Mouse (Mus musculus): Measurements from ENCODE around the gene Nop2. TPM values are rescaled to one million over a fixed set of nuclear protein-coding genes. Genes with fewer than 3 reads are reported as not detected.
"Not testable (repeated sequence)": the region's sequence is repeated elsewhere in the genome, so short reads cannot be mapped to it uniquely, and the experiment has no call there.

Nop2 gene
- polyA plus RNA-seq, 1 experiment from 2014 or later = 48.6 TPM

DNA sequence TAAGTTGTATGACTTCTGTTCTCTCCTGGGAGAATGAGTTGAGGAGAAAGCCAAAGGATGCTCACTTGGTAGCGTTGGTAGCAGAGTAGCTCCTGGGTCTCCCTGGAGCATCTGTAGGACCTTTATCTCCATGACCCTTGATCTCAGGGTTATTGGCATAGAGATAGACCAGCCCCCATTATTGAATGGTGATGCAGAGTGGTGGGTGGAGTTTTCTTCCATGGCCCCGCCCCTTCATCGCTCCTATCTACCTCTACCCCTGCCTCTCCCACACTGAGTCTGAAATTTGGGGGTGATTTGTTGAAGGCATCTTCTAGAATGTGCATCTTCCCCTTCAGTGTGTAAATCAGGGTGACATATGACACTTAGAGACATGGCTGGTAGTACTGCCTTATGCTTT, 24.8 kb downstream of the Nop2 start:
- Histone ChIP-seq H3K27ac (ENCODE audit: low read depth, low read length) (no peak overlapping the region), H3K4me3 (ENCODE audit: low read length) (no peak overlapping the region), H3K4me1 (ENCODE audit: control insufficient read depth, insufficient read depth, low read depth, low read length) (peaks cover 7% of the 10 kb centered on the region), H3K9me3 (ENCODE audit: control insufficient read depth, low read length) (no peaks in the 10 kb centered on the region), H3K36me3 (ENCODE audit: control insufficient read depth, insufficient read depth, low read length) (peaks cover 24% of the 10 kb centered on the region), H3K4me2 (ENCODE audit: low read length) (no peak overlapping the region), H3K27me3 (replicated peaks; ENCODE audit: control insufficient read depth, insufficient read depth, low read length) (no peaks in the 10 kb centered on the region), H3K9ac (ENCODE audit: low read depth, low read length) (no peak overlapping the region)
- no peak for ATAC-seq
- WGBS = 86% methylated on average over 3 of the region's 3 CpGs

- Histone ChIP-seq H3K4me2 (ENCODE audit: low read length) (no peak overlapping the region), H3K4me1 (ENCODE audit: control insufficient read depth, insufficient read depth, low read depth, low read length) (peaks cover 7% of the 10 kb centered on the region), H3K9me3 (ENCODE audit: control insufficient read depth, low read length) (no peaks in the 10 kb centered on the region), H3K36me3 (ENCODE audit: control insufficient read depth, insufficient read depth, low read length) (peaks cover 21% of the 10 kb centered on the region), H3K4me3 (ENCODE audit: low read length) (no peak overlapping the region), H3K27ac (ENCODE audit: low read depth, low read length) (no peak overlapping the region), H3K9ac (ENCODE audit: low read depth, low read length) (no peak overlapping the region), H3K27me3 (replicated peaks; ENCODE audit: control insufficient read depth, insufficient read depth, low read length) (no peaks in the 10 kb centered on the region)
- WGBS = 12% methylated on average over 7 of the region's 7 CpGs
- no peak for ATAC-seq
Observed at GRCm38 (mm10) chr6:125156903-125157614, 25.4 kb downstream of the Nop2 start.

DNA sequence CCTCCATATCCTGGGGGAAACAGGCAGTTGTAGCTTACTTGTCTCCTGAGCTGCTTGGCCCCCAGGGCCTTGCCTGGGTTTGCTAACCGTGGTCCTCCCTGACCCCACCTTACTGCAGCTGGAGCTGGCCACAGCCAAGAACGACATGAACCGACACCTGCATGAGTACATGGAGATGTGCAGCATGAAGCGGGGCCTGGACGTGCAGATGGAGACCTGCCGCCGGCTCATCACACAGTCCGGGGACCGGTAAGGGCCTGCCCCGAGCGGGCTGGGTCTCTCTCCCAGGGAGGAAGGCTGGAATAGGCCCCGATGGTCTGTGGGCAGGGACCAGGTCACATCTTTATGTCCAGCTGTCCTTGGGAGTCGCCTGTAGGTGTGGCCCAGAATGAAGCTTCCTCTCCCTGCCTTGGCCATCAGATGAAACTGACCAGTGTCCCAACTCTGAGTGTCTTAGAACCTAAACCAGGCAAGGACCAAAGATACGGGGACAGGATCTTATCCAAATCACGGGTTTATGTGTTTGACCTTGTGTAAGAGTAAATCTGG, 27.3 kb downstream of the Nop2 start:
- WGBS = 90% methylated on average over 15 of the region's 15 CpGs
- no peak overlapping the region for H3K9ac ChIP-seq (ENCODE audit: low read depth, low read length)
- no peak overlapping the region for H3K4me2 ChIP-seq (ENCODE audit: low read length)
- H3K4me3 ChIP-seq (ENCODE audit: low read length) = no peak overlapping the region
- H3K36me3 ChIP-seq (ENCODE audit: control insufficient read depth, insufficient read depth, low read length) = peaks cover 11% of the 10 kb centered on the region
- H3K27ac ChIP-seq (ENCODE audit: low read depth, low read length) = no peak overlapping the region
- no peaks in the 10 kb centered on the region for H3K9me3 ChIP-seq (ENCODE audit: control insufficient read depth, low read length)
- ATAC-seq = no peak
- peaks cover 15% of the 10 kb centered on the region for H3K4me1 ChIP-seq (ENCODE audit: control insufficient read depth, insufficient read depth, low read depth, low read length)
- H3K27me3 ChIP-seq (replicated peaks; ENCODE audit: control insufficient read depth, insufficient read depth, low read length) = no peaks in the 10 kb centered on the region

GRCm38 (mm10) chr6:125159773-125160557, 28.3 kb downstream of the Nop2 start:
- Histone ChIP-seq H3K4me1 (ENCODE audit: control insufficient read depth, insufficient read depth, low read depth, low read length) (peaks cover 17% of the 10 kb centered on the region), H3K9me3 (ENCODE audit: control insufficient read depth, low read length) (no peaks in the 10 kb centered on the region), H3K27ac (ENCODE audit: low read depth, low read length) (no peak overlapping the region), H3K9ac (ENCODE audit: low read depth, low read length) (no peak overlapping the region), H3K36me3 (ENCODE audit: control insufficient read depth, insufficient read depth, low read length) (peaks cover 10% of the 10 kb centered on the region; the same call in 1 of the 2 replicates), H3K27me3 (replicated peaks; ENCODE audit: control insufficient read depth, insufficient read depth, low read length) (no peaks in the 10 kb centered on the region), H3K4me2 (ENCODE audit: low read length) (no peak overlapping the region), H3K4me3 (ENCODE audit: low read length) (no peak overlapping the region)
- ATAC-seq = no peak
- 79% methylated on average over 7 of the region's 7 CpGs for WGBS

DNA sequence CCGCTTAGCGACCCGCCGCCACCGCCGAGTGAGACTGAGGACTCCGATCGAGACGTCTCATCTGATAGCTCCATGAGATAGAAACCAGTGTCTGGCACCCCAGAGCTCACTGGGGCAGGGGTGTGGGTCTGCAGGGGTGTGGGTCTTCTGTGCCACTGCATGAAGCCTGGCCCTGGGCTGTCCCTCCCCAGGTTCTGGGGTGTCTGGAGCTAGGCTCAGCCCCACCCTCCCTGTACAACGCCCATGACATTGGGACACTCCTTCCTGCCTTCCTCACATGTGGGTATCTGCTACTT, 28.8 kb downstream of the Nop2 start:
- Histone ChIP-seq H3K27ac (ENCODE audit: low read depth, low read length) (no peak overlapping the region), H3K4me3 (ENCODE audit: low read length) (no peak overlapping the region), H3K4me2 (ENCODE audit: low read length) (no peak overlapping the region), H3K36me3 (ENCODE audit: control insufficient read depth, insufficient read depth, low read length) (peaks cover 7% of the 10 kb centered on the region; the same call in 1 of the 2 replicates), H3K9me3 (ENCODE audit: control insufficient read depth, low read length) (no peaks in the 10 kb centered on the region), H3K27me3 (replicated peaks; ENCODE audit: control insufficient read depth, insufficient read depth, low read length) (no peaks in the 10 kb centered on the region), H3K9ac (ENCODE audit: low read depth, low read length) (no peak overlapping the region), H3K4me1 (ENCODE audit: control insufficient read depth, insufficient read depth, low read depth, low read length) (peaks cover 17% of the 10 kb centered on the region)
- ATAC-seq = no peak
- 54% methylated on average over 10 of the region's 10 CpGs for WGBS

DNA sequence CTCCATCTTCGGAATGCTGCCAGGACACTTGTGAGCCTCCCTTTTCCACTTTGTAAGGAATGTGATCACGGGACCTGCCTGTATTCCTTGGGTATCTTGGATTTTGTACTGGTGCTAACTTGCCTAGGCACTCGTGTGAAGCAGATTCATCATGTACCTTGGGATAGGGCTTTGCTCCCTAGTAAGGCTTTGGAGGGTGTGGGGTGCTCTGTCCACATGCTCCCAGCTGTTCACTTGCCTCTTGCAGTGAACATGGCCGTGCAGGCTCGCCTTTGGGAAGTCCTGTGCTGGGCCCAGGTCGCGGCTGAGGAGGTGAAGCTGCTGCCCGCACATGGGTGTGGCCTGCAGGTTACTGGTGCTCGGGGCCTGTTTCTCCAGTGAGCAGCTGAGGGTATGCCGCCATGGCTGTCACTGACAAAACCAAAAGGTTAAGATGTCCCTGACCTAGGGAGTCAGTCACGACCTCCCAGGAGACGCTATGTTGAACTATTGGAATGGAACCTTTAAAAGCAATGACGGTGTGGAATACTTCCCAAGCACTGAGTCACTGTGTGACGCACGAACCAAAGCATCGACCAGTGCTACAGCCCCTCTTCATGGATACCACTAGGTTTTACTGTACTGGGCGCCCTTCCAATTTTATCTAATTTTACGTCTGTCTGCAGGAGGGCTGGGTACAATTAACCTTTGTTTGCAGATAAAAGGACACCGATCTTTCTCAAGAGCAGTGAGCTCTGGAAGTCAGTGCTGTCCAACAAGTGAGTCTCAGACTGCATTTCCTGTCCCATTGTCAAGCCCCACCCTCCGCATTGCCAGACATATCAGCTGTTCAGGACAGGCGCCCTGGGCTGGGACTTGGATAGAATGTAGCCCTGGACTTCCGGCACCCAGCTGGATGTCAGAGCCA, 29.4 kb downstream of the Nop2 start:
- ATAC-seq = no peak
- no peaks in the 10 kb centered on the region for H3K9me3 ChIP-seq (ENCODE audit: control insufficient read depth, low read length)
- no peak overlapping the region for H3K27ac ChIP-seq (ENCODE audit: low read depth, low read length)
- no peak overlapping the region for H3K4me3 ChIP-seq (ENCODE audit: low read length)
- no peak overlapping the region for H3K9ac ChIP-seq (ENCODE audit: low read depth, low read length)
- peaks cover 17% of the 10 kb centered on the region for H3K4me1 ChIP-seq (ENCODE audit: control insufficient read depth, insufficient read depth, low read depth, low read length)
- H3K36me3 ChIP-seq (ENCODE audit: control insufficient read depth, insufficient read depth, low read length) = peaks cover 7% of the 10 kb centered on the region; the same call in 1 of the 2 replicates
- no peak overlapping the region for H3K4me2 ChIP-seq (ENCODE audit: low read length)
- WGBS = 20% methylated on average over 22 of the region's 22 CpGs
- no peaks in the 10 kb centered on the region for H3K27me3 ChIP-seq (replicated peaks; ENCODE audit: control insufficient read depth, insufficient read depth, low read length)

GRCm38 (mm10) chr6:125161971-125162370, 30.3 kb downstream of the Nop2 start:
- H3K9me3 ChIP-seq (ENCODE audit: control insufficient read depth, low read length); H3K9ac ChIP-seq (ENCODE audit: low read depth, low read length); H3K36me3 ChIP-seq (ENCODE audit: control insufficient read depth, insufficient read depth, low read length); H3K27ac ChIP-seq (ENCODE audit: low read depth, low read length); H3K4me2 ChIP-seq (ENCODE audit: low read length); H3K4me3 ChIP-seq (ENCODE audit: low read length); ATAC-seq; H3K27me3 ChIP-seq (replicated peaks; ENCODE audit: control insufficient read depth, insufficient read depth, low read length): not testable (repeated sequence)
- H3K4me1 ChIP-seq (ENCODE audit: control insufficient read depth, insufficient read depth, low read depth, low read length) = peaks cover 26% of the 10 kb centered on the region
- WGBS = 9% methylated on average over 3 of the region's 5 CpGs

GRCm38 (mm10) chr6:125162615-125163305, 31.1 kb downstream of the Nop2 start:
- H3K4me1 ChIP-seq (ENCODE audit: control insufficient read depth, insufficient read depth, low read depth, low read length) = peaks cover 29% of the 10 kb centered on the region

More at GRCm38 (mm10) chr6:125162615-125163305, 31.1 kb downstream of the Nop2 start:
- ATAC-seq; H3K9ac ChIP-seq (ENCODE audit: low read depth, low read length); H3K4me3 ChIP-seq (ENCODE audit: low read length); H3K4me2 ChIP-seq (ENCODE audit: low read length); H3K27ac ChIP-seq (ENCODE audit: low read depth, low read length); H3K36me3 ChIP-seq (ENCODE audit: control insufficient read depth, insufficient read depth, low read length); H3K27me3 ChIP-seq (replicated peaks; ENCODE audit: control insufficient read depth, insufficient read depth, low read length); H3K9me3 ChIP-seq (ENCODE audit: control insufficient read depth, low read length): not testable (repeated sequence)
- WGBS = 71% methylated on average over 9 of the region's 16 CpGs
